Mouse (Mus musculus): ENCODE results near the gene Slbp. TPM values are rescaled to one million over a fixed set of nuclear protein-coding genes. Genes with fewer than 3 reads are reported as not detected.
A peak's percentile ranks its signal among the peaks of the same experiment; 100 is the strongest.

The Slbp gene
- polyA plus RNA-seq, 1 experiment from 2014 or later: 115 TPM

DNA sequence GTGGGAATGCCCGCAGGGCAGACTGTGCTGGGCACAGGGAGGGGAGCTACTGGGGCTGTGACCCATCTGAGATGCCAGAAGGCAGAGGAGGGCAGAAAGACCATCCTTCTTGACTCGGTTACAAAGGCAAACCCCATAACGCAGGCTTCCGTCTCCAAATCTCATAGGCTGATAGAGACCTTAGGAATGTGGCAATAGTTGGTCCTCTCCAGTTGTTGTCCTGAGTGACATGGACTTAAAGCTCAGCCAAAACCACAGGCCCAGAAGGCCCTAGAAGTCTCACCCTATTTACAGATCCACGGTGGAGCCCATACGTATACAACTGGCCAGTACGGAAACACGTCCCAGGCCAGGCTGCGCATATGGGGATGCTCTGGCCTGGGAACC lies 42.1 kb upstream of the Slbp start:
- WGBS: 42% methylated on average over 9 of the region's 9 CpGs
- DNase-seq (ENCODE audit: low spot score) (no peak), ATAC-seq (ENCODE audit: low FRiP score) (no peak)
- H3K36me3 ChIP-seq (replicated peaks; ENCODE audit: control insufficient read depth, insufficient read depth): no peaks in the 10 kb centered on the region
- no peak overlapping the region for H3K4me3 ChIP-seq (replicated peaks; ENCODE audit: low read length)
- H3K27me3 ChIP-seq (ENCODE audit: control insufficient read depth, insufficient read depth, low read length): peaks cover 45% of the 10 kb centered on the region
- H3K9ac ChIP-seq: no peak overlapping the region
- no peak overlapping the region; the same call in 1 of the 2 replicates for H3K27ac ChIP-seq
- no peak overlapping the region for H3K4me2 ChIP-seq (replicated peaks)
- peaks cover 45% of the 10 kb centered on the region for H3K4me1 ChIP-seq (replicated peaks; ENCODE audit: control insufficient read depth, insufficient read depth, low read length)
- no peaks in the 10 kb centered on the region for H3K9me3 ChIP-seq (ENCODE audit: control insufficient read depth, low read length)

GRCm38 (mm10) chr5:33692393-33692792 lies 40.0 kb upstream of the Slbp start:
- Histone ChIP-seq H3K4me3 (replicated peaks; ENCODE audit: low read length) (no peak overlapping the region), H3K27ac (0 out of 2 replicates have a peak overlapping the region, but pooled peaks have one; percentile 5), H3K9ac (no peak overlapping the region; the same call in 1 of the 2 replicates), H3K9me3 (ENCODE audit: control insufficient read depth, low read length) (no peaks in the 10 kb centered on the region), H3K4me2 (replicated peaks) (0 out of 2 replicates have a peak overlapping the region, but pooled peaks have one; percentile 0), H3K4me1 (replicated peaks; ENCODE audit: control insufficient read depth, insufficient read depth, low read length) (peaks cover 43% of the 10 kb centered on the region), H3K36me3 (replicated peaks; ENCODE audit: control insufficient read depth, insufficient read depth) (no peaks in the 10 kb centered on the region), H3K27me3 (ENCODE audit: control insufficient read depth, insufficient read depth, low read length) (peaks cover 45% of the 10 kb centered on the region)
- DNase-seq (ENCODE audit: low spot score): peak; percentile 31
- 2% methylated on average over 24 of the region's 24 CpGs for WGBS
- ATAC-seq (ENCODE audit: low FRiP score): no peak

- H3K4me3 ChIP-seq (replicated peaks; ENCODE audit: low read length): no peak overlapping the region
- peak; percentile 35 for ATAC-seq (ENCODE audit: low FRiP score)
- WGBS: 56% methylated on average over 11 of the region's 11 CpGs
- H3K4me2 ChIP-seq (replicated peaks): peak overlapping the region; percentile 23; the same call in 1 of the 2 replicates
- peaks cover 26% of the 10 kb centered on the region for H3K27me3 ChIP-seq (ENCODE audit: control insufficient read depth, insufficient read depth, low read length)
- no peak overlapping the region for H3K9ac ChIP-seq
- peaks cover 32% of the 10 kb centered on the region for H3K4me1 ChIP-seq (replicated peaks; ENCODE audit: control insufficient read depth, insufficient read depth, low read length)
- H3K9me3 ChIP-seq (ENCODE audit: control insufficient read depth, low read length): no peaks in the 10 kb centered on the region
- H3K27ac ChIP-seq: peak overlapping the region; percentile 63; the same call in 1 of the 2 replicates
- H3K36me3 ChIP-seq (replicated peaks; ENCODE audit: control insufficient read depth, insufficient read depth): no peaks in the 10 kb centered on the region
- no peak for DNase-seq (ENCODE audit: low spot score)
Observed at GRCm38 (mm10) chr5:33689852-33690645, 37.7 kb upstream of the Slbp start.

DNA sequence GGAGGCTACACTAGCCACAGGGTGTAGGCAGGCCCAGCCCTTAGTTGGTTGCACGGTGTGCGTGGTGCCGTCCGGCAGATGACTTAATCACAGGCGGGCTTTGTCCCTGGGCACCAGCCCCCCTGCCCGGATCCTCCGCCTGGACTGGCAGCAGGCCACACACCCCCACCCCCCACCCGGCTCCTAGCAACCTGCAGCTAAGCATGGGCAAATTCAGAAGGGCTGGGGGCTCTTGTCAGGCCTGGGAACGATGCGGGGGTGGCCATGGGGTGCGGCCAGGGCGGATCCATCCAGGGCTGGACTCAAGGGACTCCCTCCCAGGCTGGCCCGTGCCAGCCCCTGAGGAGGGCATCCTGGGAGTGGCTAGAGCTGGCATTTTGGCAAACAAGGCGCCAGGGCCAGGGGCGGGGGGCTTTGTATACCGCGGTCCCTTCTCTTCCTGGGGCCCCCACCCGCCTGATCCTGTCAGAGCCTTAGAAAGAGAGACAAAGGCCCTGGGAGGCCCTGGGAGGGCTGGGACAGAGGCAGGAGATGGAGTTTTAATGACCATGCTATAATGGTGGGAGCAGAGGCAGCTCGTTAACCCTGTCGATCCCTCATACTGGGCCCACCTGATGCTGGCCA lies 37.0 kb upstream of the Slbp start:
- H3K4me3 ChIP-seq (replicated peaks; ENCODE audit: low read length): no peak overlapping the region
- peak overlapping the region; percentile 79; the same call in 1 of the 2 replicates for H3K27ac ChIP-seq
- peak overlapping the region; percentile 33; the same call in 1 of the 2 replicates for H3K9ac ChIP-seq
- ATAC-seq (ENCODE audit: low FRiP score) (peak; percentile 91), DNase-seq (ENCODE audit: low spot score) (peak; percentile 62)
- H3K4me1 ChIP-seq (replicated peaks; ENCODE audit: control insufficient read depth, insufficient read depth, low read length): peaks cover 28% of the 10 kb centered on the region
- H3K4me2 ChIP-seq (replicated peaks): peak overlapping the region; percentile 23; the same call in 1 of the 2 replicates
- WGBS: 10% methylated on average over 20 of the region's 20 CpGs
- H3K36me3 ChIP-seq (replicated peaks; ENCODE audit: control insufficient read depth, insufficient read depth): no peaks in the 10 kb centered on the region
- H3K27me3 ChIP-seq (ENCODE audit: control insufficient read depth, insufficient read depth, low read length): peaks cover 20% of the 10 kb centered on the region
- H3K9me3 ChIP-seq (ENCODE audit: control insufficient read depth, low read length): no peaks in the 10 kb centered on the region

GRCm38 (mm10) chr5:33688278-33689220 lies 36.2 kb upstream of the Slbp start:
- no peaks in the 10 kb centered on the region for H3K36me3 ChIP-seq (replicated peaks; ENCODE audit: control insufficient read depth, insufficient read depth)
- H3K4me1 ChIP-seq (replicated peaks; ENCODE audit: control insufficient read depth, insufficient read depth, low read length): peaks cover 28% of the 10 kb centered on the region
- peak overlapping the region; percentile 79 for H3K27ac ChIP-seq
- no peak overlapping the region; the same call in none of the 2 replicates for H3K9ac ChIP-seq
- H3K4me3 ChIP-seq (replicated peaks; ENCODE audit: low read length): no peak overlapping the region
- H3K4me2 ChIP-seq (replicated peaks): no peak overlapping the region; the same call in 1 of the 2 replicates
- peaks cover 14% of the 10 kb centered on the region for H3K27me3 ChIP-seq (ENCODE audit: control insufficient read depth, insufficient read depth, low read length)
- WGBS: 35% methylated on average over 14 of the region's 14 CpGs
- no peaks in the 10 kb centered on the region for H3K9me3 ChIP-seq (ENCODE audit: control insufficient read depth, low read length)
- DNase-seq (ENCODE audit: low spot score) (no peak), ATAC-seq (ENCODE audit: low FRiP score) (peak; percentile 1; the same call in 1 of the 2 replicates)

GRCm38 (mm10) chr5:33687142-33687541 lies 34.8 kb upstream of the Slbp start:
- H3K9me3 ChIP-seq (ENCODE audit: control insufficient read depth, low read length): no peaks in the 10 kb centered on the region
- ATAC-seq (ENCODE audit: low FRiP score): no peak
- H3K9ac ChIP-seq: no peak overlapping the region

GRCm38 (mm10) chr5:33684932-33685331 lies 32.6 kb upstream of the Slbp start:
- no peak for ATAC-seq (ENCODE audit: low FRiP score)
- no peak overlapping the region for H3K4me2 ChIP-seq (replicated peaks)
- H3K27ac ChIP-seq: no peak overlapping the region
- WGBS: 83% methylated on average over 4 of the region's 4 CpGs
- H3K9me3 ChIP-seq (ENCODE audit: control insufficient read depth, low read length): no peaks in the 10 kb centered on the region
- H3K36me3 ChIP-seq (replicated peaks; ENCODE audit: control insufficient read depth, insufficient read depth): no peaks in the 10 kb centered on the region
- no peak overlapping the region for H3K9ac ChIP-seq
- peaks cover 15% of the 10 kb centered on the region for H3K4me1 ChIP-seq (replicated peaks; ENCODE audit: control insufficient read depth, insufficient read depth, low read length)
- no peak overlapping the region for H3K4me3 ChIP-seq (replicated peaks; ENCODE audit: low read length)
- DNase-seq (ENCODE audit: low spot score): no peak
- peaks cover 8% of the 10 kb centered on the region for H3K27me3 ChIP-seq (ENCODE audit: control insufficient read depth, insufficient read depth, low read length)

More at GRCm38 (mm10) chr5:33687142-33687541, 34.8 kb upstream of the Slbp start:
- Histone ChIP-seq H3K36me3 (replicated peaks; ENCODE audit: control insufficient read depth, insufficient read depth) (no peaks in the 10 kb centered on the region), H3K4me3 (replicated peaks; ENCODE audit: low read length) (no peak overlapping the region), H3K27me3 (ENCODE audit: control insufficient read depth, insufficient read depth, low read length) (peaks cover 8% of the 10 kb centered on the region), H3K4me2 (replicated peaks) (no peak overlapping the region), H3K4me1 (replicated peaks; ENCODE audit: control insufficient read depth, insufficient read depth, low read length) (peaks cover 22% of the 10 kb centered on the region), H3K27ac (no peak overlapping the region)
- 60% methylated on average over 4 of the region's 4 CpGs for WGBS
- DNase-seq (ENCODE audit: low spot score): no peak

- Histone ChIP-seq H3K36me3 (replicated peaks; ENCODE audit: control insufficient read depth, insufficient read depth) (no peaks in the 10 kb centered on the region), H3K27ac (no peak overlapping the region), H3K9me3 (ENCODE audit: control insufficient read depth, low read length) (no peaks in the 10 kb centered on the region), H3K27me3 (ENCODE audit: control insufficient read depth, insufficient read depth, low read length) (peaks cover 8% of the 10 kb centered on the region), H3K9ac (no peak overlapping the region), H3K4me1 (replicated peaks; ENCODE audit: control insufficient read depth, insufficient read depth, low read length) (peaks cover 7% of the 10 kb centered on the region), H3K4me3 (replicated peaks; ENCODE audit: low read length) (no peak overlapping the region), H3K4me2 (replicated peaks) (no peak overlapping the region)
- peak; percentile 58 for DNase-seq (ENCODE audit: low spot score)
- peak; percentile 32; the same call in 1 of the 2 replicates for ATAC-seq (ENCODE audit: low FRiP score)
- 48% methylated on average over 7 of the region's 7 CpGs for WGBS
Observed at GRCm38 (mm10) chr5:33683897-33684652, 31.7 kb upstream of the Slbp start.

Measured in hindbrain, embryonic 14.5 days (tissue).